Mouse (Mus musculus): ENCODE results near the gene Zc3h13. TPM values are rescaled to one million over a fixed set of nuclear protein-coding genes. Genes with fewer than 3 reads are reported as not detected.

The Zc3h13 gene
- polyA plus RNA-seq, 1 experiment from 2014 or later: 35.3 TPM

- H3K4me2 ChIP-seq (ENCODE audit: low read depth, low read length, severe bottlenecking): no peak overlapping the region
- ATAC-seq (replicated peaks; ENCODE audit: low FRiP score): no peak
- 80% methylated on average over 11 of the region's 11 CpGs for WGBS
- no peaks in the 10 kb centered on the region for H3K36me3 ChIP-seq (ENCODE audit: control insufficient read depth, insufficient read depth, low read length)
- H3K4me1 ChIP-seq (replicated peaks; ENCODE audit: control insufficient read depth, insufficient read depth, low read length): no peaks in the 10 kb centered on the region
- H3K27ac ChIP-seq (ENCODE audit: low read depth, low read length): no peak overlapping the region
- H3K9ac ChIP-seq (ENCODE audit: low read length): no peak overlapping the region
- H3K4me3 ChIP-seq (ENCODE audit: low read depth, low read length): no peak overlapping the region
- H3K27me3 ChIP-seq (ENCODE audit: control insufficient read depth, insufficient read depth, low read length): no peaks in the 10 kb centered on the region
- no peak for DNase-seq (ENCODE audit: low spot score)
- H3K9me3 ChIP-seq (ENCODE audit: control insufficient read depth, low read length): no peaks in the 10 kb centered on the region
Observed at GRCm38 (mm10) chr14:75246024-75247000, 37.9 kb upstream of the Zc3h13 start.

GRCm38 (mm10) chr14:75250432-75250831 lies 33.7 kb upstream of the Zc3h13 start:
- Histone ChIP-seq H3K9me3 (ENCODE audit: control insufficient read depth, low read length) (no peaks in the 10 kb centered on the region), H3K4me3 (ENCODE audit: low read depth, low read length) (no peak overlapping the region), H3K27ac (ENCODE audit: low read depth, low read length) (no peak overlapping the region), H3K27me3 (ENCODE audit: control insufficient read depth, insufficient read depth, low read length) (no peaks in the 10 kb centered on the region), H3K4me1 (replicated peaks; ENCODE audit: control insufficient read depth, insufficient read depth, low read length) (no peaks in the 10 kb centered on the region), H3K9ac (ENCODE audit: low read length) (no peak overlapping the region), H3K4me2 (ENCODE audit: low read depth, low read length, severe bottlenecking) (no peak overlapping the region), H3K36me3 (ENCODE audit: control insufficient read depth, insufficient read depth, low read length) (no peaks in the 10 kb centered on the region)
- ATAC-seq (replicated peaks; ENCODE audit: low FRiP score) (no peak), DNase-seq (ENCODE audit: low spot score) (no peak)
- 86% methylated on average over 3 of the region's 3 CpGs for WGBS

- Histone ChIP-seq H3K9ac (ENCODE audit: low read length) (no peak overlapping the region), H3K27ac (ENCODE audit: low read depth, low read length) (no peak overlapping the region), H3K4me1 (replicated peaks; ENCODE audit: control insufficient read depth, insufficient read depth, low read length) (no peaks in the 10 kb centered on the region), H3K27me3 (ENCODE audit: control insufficient read depth, insufficient read depth, low read length) (no peaks in the 10 kb centered on the region), H3K4me2 (ENCODE audit: low read depth, low read length, severe bottlenecking) (no peak overlapping the region), H3K9me3 (ENCODE audit: control insufficient read depth, low read length) (no peaks in the 10 kb centered on the region), H3K4me3 (ENCODE audit: low read depth, low read length) (no peak overlapping the region), H3K36me3 (ENCODE audit: control insufficient read depth, insufficient read depth, low read length) (no peaks in the 10 kb centered on the region)
- ATAC-seq (replicated peaks; ENCODE audit: low FRiP score): no peak
- WGBS: 59% methylated on average over 5 of the region's 5 CpGs
- DNase-seq (ENCODE audit: low spot score): no peak
Observed at GRCm38 (mm10) chr14:75256521-75256920, 27.7 kb upstream of the Zc3h13 start.

GRCm38 (mm10) chr14:75269531-75269930 lies 14.6 kb upstream of the Zc3h13 start:
- no peaks in the 10 kb centered on the region for H3K36me3 ChIP-seq (ENCODE audit: control insufficient read depth, insufficient read depth, low read length)
- no peaks in the 10 kb centered on the region for H3K4me1 ChIP-seq (replicated peaks; ENCODE audit: control insufficient read depth, insufficient read depth, low read length)
- DNase-seq (ENCODE audit: low spot score): no peak

GRCm38 (mm10) chr14:75279716-75280115 lies 4.5 kb upstream of the Zc3h13 start:
- H3K9ac ChIP-seq (ENCODE audit: low read length): no peak overlapping the region
- H3K4me3 ChIP-seq (ENCODE audit: low read depth, low read length): no peak overlapping the region
- WGBS: 94% methylated on average over 6 of the region's 6 CpGs
- no peaks in the 10 kb centered on the region for H3K4me1 ChIP-seq (replicated peaks; ENCODE audit: control insufficient read depth, insufficient read depth, low read length)
- H3K27ac ChIP-seq (ENCODE audit: low read depth, low read length): no peak overlapping the region
- DNase-seq (ENCODE audit: low spot score): no peak
- H3K27me3 ChIP-seq (ENCODE audit: control insufficient read depth, insufficient read depth, low read length): no peaks in the 10 kb centered on the region
- H3K9me3 ChIP-seq (ENCODE audit: control insufficient read depth, low read length): no peaks in the 10 kb centered on the region
- no peak for ATAC-seq (replicated peaks; ENCODE audit: low FRiP score)
- H3K4me2 ChIP-seq (ENCODE audit: low read depth, low read length, severe bottlenecking): no peak overlapping the region
- no peaks in the 10 kb centered on the region for H3K36me3 ChIP-seq (ENCODE audit: control insufficient read depth, insufficient read depth, low read length)

More at GRCm38 (mm10) chr14:75269531-75269930, 14.6 kb upstream of the Zc3h13 start:
- 90% methylated on average over 5 of the region's 5 CpGs for WGBS
- Histone ChIP-seq H3K4me2 (ENCODE audit: low read depth, low read length, severe bottlenecking) (no peak overlapping the region), H3K9ac (ENCODE audit: low read length) (no peak overlapping the region), H3K4me3 (ENCODE audit: low read depth, low read length) (no peak overlapping the region), H3K27ac (ENCODE audit: low read depth, low read length) (no peak overlapping the region), H3K9me3 (ENCODE audit: control insufficient read depth, low read length) (no peaks in the 10 kb centered on the region), H3K27me3 (ENCODE audit: control insufficient read depth, insufficient read depth, low read length) (no peaks in the 10 kb centered on the region)
- ATAC-seq (replicated peaks; ENCODE audit: low FRiP score): no peak

DNA sequence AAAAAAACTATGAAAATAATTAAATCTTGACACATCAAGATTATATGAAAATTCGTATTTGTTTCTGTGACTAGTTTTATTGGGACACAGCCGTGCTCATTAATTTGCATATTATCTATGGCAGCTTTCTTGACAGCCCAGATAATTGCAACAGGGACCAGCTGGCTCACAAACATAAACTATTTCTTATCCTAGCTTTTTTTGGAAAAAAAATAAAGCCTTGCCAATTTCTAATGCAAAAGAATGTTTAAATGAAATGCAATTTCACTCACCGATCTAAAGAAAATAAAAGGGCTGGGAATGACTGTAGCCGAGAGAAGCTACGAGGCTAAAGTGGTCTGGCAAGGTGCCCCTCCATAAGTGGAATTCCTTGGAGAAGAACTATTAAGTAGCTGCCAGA lies 3.8 kb upstream of the Zc3h13 start:
- DNase-seq (ENCODE audit: low spot score) (no peak), ATAC-seq (replicated peaks; ENCODE audit: low FRiP score) (no peak)
- Histone ChIP-seq H3K27ac (ENCODE audit: low read depth, low read length) (no peak overlapping the region), H3K4me1 (replicated peaks; ENCODE audit: control insufficient read depth, insufficient read depth, low read length) (peaks cover under 1% of the 10 kb centered on the region; the same call in 1 of the 2 replicates), H3K4me2 (ENCODE audit: low read depth, low read length, severe bottlenecking) (no peak overlapping the region), H3K9me3 (ENCODE audit: control insufficient read depth, low read length) (no peaks in the 10 kb centered on the region), H3K4me3 (ENCODE audit: low read depth, low read length) (no peak overlapping the region), H3K9ac (ENCODE audit: low read length) (no peak overlapping the region), H3K36me3 (ENCODE audit: control insufficient read depth, insufficient read depth, low read length) (no peaks in the 10 kb centered on the region), H3K27me3 (ENCODE audit: control insufficient read depth, insufficient read depth, low read length) (no peaks in the 10 kb centered on the region)
- 78% methylated on average over 5 of the region's 5 CpGs for WGBS

GRCm38 (mm10) chr14:75283609-75284192 lies 472 bp upstream of the Zc3h13 start:
- Histone ChIP-seq H3K4me3 (ENCODE audit: low read depth, low read length) (peak overlapping the region; percentile 98), H3K9ac (ENCODE audit: low read length) (peak overlapping the region; percentile 89), H3K36me3 (ENCODE audit: control insufficient read depth, insufficient read depth, low read length) (no peaks in the 10 kb centered on the region), H3K27ac (ENCODE audit: low read depth, low read length) (no peak overlapping the region), H3K9me3 (ENCODE audit: control insufficient read depth, low read length) (no peaks in the 10 kb centered on the region), H3K27me3 (ENCODE audit: control insufficient read depth, insufficient read depth, low read length) (no peaks in the 10 kb centered on the region), H3K4me2 (ENCODE audit: low read depth, low read length, severe bottlenecking) (peak overlapping the region; percentile 78), H3K4me1 (replicated peaks; ENCODE audit: control insufficient read depth, insufficient read depth, low read length) (peaks cover 2% of the 10 kb centered on the region; the same call in 1 of the 2 replicates)
- no peak for DNase-seq (ENCODE audit: low spot score)
- peak; percentile 59 for ATAC-seq (replicated peaks; ENCODE audit: low FRiP score)
- 6% methylated on average over 19 of the region's 19 CpGs for WGBS

DNA sequence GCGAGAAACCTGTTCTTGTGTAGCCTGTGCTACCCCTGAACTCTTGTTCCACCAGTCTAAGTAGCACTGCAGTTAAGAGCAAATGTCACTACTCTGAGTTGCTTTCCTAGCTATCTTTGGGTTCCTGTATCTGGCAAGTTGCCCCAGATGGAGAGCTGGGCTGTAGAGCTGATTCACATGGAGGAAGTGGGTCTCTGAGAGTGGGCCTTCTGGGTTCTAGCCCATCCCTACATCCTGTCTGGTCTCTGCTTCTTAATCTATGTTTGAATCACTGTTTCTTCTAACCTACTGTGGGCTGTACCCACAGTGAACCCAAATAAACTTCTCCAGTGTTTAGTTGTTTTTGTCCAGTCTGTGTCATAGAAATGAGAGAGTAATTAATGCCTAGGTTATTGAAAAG lies 16.9 kb downstream of the Zc3h13 start:
- DNase-seq (ENCODE audit: low spot score) (no peak), ATAC-seq (replicated peaks; ENCODE audit: low FRiP score) (no peak)
- no peaks in the 10 kb centered on the region for H3K36me3 ChIP-seq (ENCODE audit: control insufficient read depth, insufficient read depth, low read length)
- H3K4me1 ChIP-seq (replicated peaks; ENCODE audit: control insufficient read depth, insufficient read depth, low read length): no peaks in the 10 kb centered on the region
- 94% methylated on average over 1 of the region's 1 CpGs for WGBS
- H3K27ac ChIP-seq (ENCODE audit: low read depth, low read length): no peak overlapping the region
- no peak overlapping the region for H3K4me3 ChIP-seq (ENCODE audit: low read depth, low read length)
- H3K27me3 ChIP-seq (ENCODE audit: control insufficient read depth, insufficient read depth, low read length): no peaks in the 10 kb centered on the region
- H3K9ac ChIP-seq (ENCODE audit: low read length): no peak overlapping the region
- no peak overlapping the region for H3K4me2 ChIP-seq (ENCODE audit: low read depth, low read length, severe bottlenecking)
- H3K9me3 ChIP-seq (ENCODE audit: control insufficient read depth, low read length): no peaks in the 10 kb centered on the region

Measured in forebrain, embryonic 11.5 days (tissue).